ENCODE assay signal across 10 mouse cellular contexts in the genomic region with DNA sequence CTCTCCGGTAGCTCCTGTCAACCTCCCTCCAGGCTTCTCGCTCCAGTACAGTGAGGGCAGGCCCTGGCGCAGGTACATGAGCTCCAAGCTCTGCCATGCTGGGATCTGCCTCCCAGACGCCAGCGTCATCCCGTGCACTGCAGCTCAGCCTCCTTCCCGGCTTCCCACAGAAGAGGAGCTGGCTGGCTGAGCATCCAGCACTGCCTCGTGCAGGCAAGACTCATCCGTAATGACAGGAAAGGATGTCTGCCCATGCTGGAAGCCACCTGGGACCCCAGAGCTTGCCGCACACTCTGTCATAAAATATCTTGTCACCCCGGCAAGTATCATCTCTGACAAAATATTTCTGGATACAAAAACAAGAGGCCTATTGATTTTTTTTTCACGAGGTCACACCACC. TPM values are rescaled to one million over a fixed set of nuclear protein-coding genes. Genes with fewer than 3 reads are reported as not detected.
DNase-seq lines count a peak whose midpoint lies in the region; ATAC-seq lines count a peak whose summit lies in the region.
"Had no signal": no experiment of that assay in that cellular context is flagged by ENCODE, and none has a peak within 500 bp of the region (broad histone marks: within the 10 kb centered on the region; RNA-seq: fewer than 3 reads in every experiment).

Gene Gm11733 (plus strand): TSS at position 171 of the 400 bp plus-strand sequence.

- no peaks in the 10 kb centered on the region for H3K9me3 ChIP-seq in heart, embryonic 15.5 days (replicated peaks)
- no peaks in the 10 kb centered on the region for H3K9me3 ChIP-seq in neural tube, embryonic 14.5 days (ENCODE audit: control insufficient read depth, low read length)

- H3K27ac ChIP-seq in heart, embryonic 15.5 days, result 0 out of 2 replicates have a peak within 1 kb of the TSS, but pooled peaks have one; percentile 29
- H3K27ac ChIP-seq in neural tube, embryonic 14.5 days (ENCODE audit: low read depth, low read length), result peak within 1 kb of the TSS; percentile 83

- peak within 1 kb of the TSS; percentile 78 for H3K4me2 ChIP-seq in heart, embryonic 15.5 days
- H3K4me2 ChIP-seq in neural tube, embryonic 14.5 days (ENCODE audit: low read depth, low read length), result peak within 1 kb of the TSS; percentile 7; the same call in 1 of the 2 replicates

- no peak for DNase-seq in heart, adult 18-20 months
- DNase-seq in cerebellum, adult 11-12 months, result peak; percentile 85
- DNase-seq in frontal cortex, postnatal 10 days (ENCODE audit: low spot score in 2 of 2), result peak; percentile 59 to 67
- peak; percentile 73 to 74 for DNase-seq in left cerebral cortex, postnatal 10 days (ENCODE audit: extremely low spot score in 1 of 2, low spot score in 2 of 2)
- DNase-seq in urinary bladder, adult 18-20 months (ENCODE audit: low spot score in 2 of 2), result no peak
- no peak for DNase-seq in gastrocnemius, adult 18-20 months (ENCODE audit: low spot score)

- intact Hi-C loops in left cerebral cortex, postnatal 10 days (cut with DNase I), result no loop called here

- no peak for ATAC-seq in heart, embryonic 15.5 days (replicated peaks; ENCODE audit: insufficient number of reproducible peaks, insufficient read depth, low FRiP score, low read depth)
- ATAC-seq in neural tube, embryonic 14.5 days (ENCODE audit: low read depth), result 0 out of 2 replicates have a peak, but pooled peaks have one; percentile 41
- ATAC-seq: Patski had no signal

- peak within 1 kb of the TSS; percentile 40 for H3K4me3 ChIP-seq in heart, embryonic 15.5 days
- H3K4me3 ChIP-seq in neural tube, embryonic 14.5 days (ENCODE audit: low read depth, low read length), result no peak within 1 kb of the TSS

- peaks cover 21% of the 10 kb centered on the region for H3K4me1 ChIP-seq in heart, embryonic 15.5 days (replicated peaks)
- H3K4me1 ChIP-seq in neural tube, embryonic 14.5 days (ENCODE audit: control insufficient read depth, insufficient read depth, low read length), result peaks cover 35% of the 10 kb centered on the region

- peak within 1 kb of the TSS; percentile 42 for H3K9ac ChIP-seq in heart, embryonic 15.5 days
- H3K9ac ChIP-seq in neural tube, embryonic 14.5 days (replicated peaks; ENCODE audit: low read depth, low read length), result 0 out of 2 replicates have a peak within 1 kb of the TSS, but pooled peaks have one; percentile 25

- H3K36me3 ChIP-seq in heart, embryonic 15.5 days, result no peaks in the 10 kb centered on the region
- H3K36me3 ChIP-seq in neural tube, embryonic 14.5 days (ENCODE audit: control insufficient read depth, insufficient read depth, low read length), result no peaks in the 10 kb centered on the region

- 53% methylated on average over 12 of the region's 12 CpGs for WGBS in heart, embryonic 15.5 days
- 15% methylated on average over 12 of the region's 12 CpGs for WGBS in neural tube, embryonic 14.5 days

- peaks cover 3% of the 10 kb centered on the region; the same call in 1 of the 2 replicates for H3K27me3 ChIP-seq in heart, embryonic 15.5 days
- H3K27me3 ChIP-seq in neural tube, embryonic 14.5 days (ENCODE audit: control insufficient read depth, insufficient read depth, low read length), result no peaks in the 10 kb centered on the region
- H3K27me3 ChIP-seq: Patski had no signal

RNA-seq across cellular contexts. Expression of gene Gm11733, which starts in this region (rescaled TPM):
- not detected in 2 replicates for polyA plus RNA-seq in heart, embryonic 15.5 days (2015; fragmentation: Nextera tagmentation; extraction: Ambion mirVana)
- total RNA-seq in heart, adult 18-20 months (2021), result not detected
- total RNA-seq in left cerebral cortex, postnatal 10 days (2021), result under 1 TPM in 1 of 2 experiments, not detected in 1; 0.24 TPM
- not detected in 2 replicates for polyA plus RNA-seq in neural tube, embryonic 14.5 days (2014; fragmentation: Nextera tagmentation; extraction: Ambion mirVana)
- total RNA-seq in gastrocnemius, adult 18-20 months (2021), result not detected
- total RNA-seq: liver, adult 2 months had no signal
- polyA plus RNA-seq: liver, adult 2 months had no signal

Comparison
In these comparisons a context has a peak if more than half of its experiments do, and no peak if none do; other contexts are left out.
1. Peak in DNase-seq in left cerebral cortex, postnatal 10 days; RNA of the gene not detected or under 1 TPM.
2. Peak in ATAC-seq, H3K27ac ChIP-seq, H3K9ac ChIP-seq and H3K4me2 ChIP-seq in neural tube, embryonic 14.5 days; RNA of the gene not detected or under 1 TPM.
3. DNase-seq: peak in cerebellum, adult 11-12 months (single experiment) and frontal cortex, postnatal 10 days (2 of 2); none in heart, adult 18-20 months (0 of 2), urinary bladder, adult 18-20 months (0 of 2) and gastrocnemius, adult 18-20 months (single experiment).